ENCODE assay signal across 7 mouse cellular contexts in the genomic region with DNA sequence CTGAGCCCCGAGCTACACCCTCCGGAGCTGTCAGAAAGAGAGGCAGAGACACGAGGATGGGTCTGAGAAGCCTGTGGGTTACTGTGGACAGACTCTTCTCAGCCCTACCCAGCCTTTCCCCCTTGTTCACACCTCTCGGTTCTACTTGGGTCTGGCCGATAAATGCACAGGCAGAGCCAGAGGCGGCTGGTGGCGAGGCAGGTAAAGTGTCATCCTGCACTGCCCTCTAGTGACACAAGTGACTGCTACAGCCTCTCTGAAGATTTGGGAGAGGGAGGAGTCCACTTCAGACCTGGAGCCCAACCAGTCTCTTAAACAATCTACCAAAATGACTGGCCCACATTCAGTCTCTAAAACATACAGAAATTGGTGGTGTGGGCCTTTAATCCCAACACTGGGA. TPM values are rescaled to one million over a fixed set of nuclear protein-coding genes. Genes with fewer than 3 reads are reported as not detected.
A peak's percentile ranks its signal among the peaks of the same experiment; 100 is the strongest.
DNase-seq lines count a peak whose midpoint lies in the region; ATAC-seq lines count a peak whose summit lies in the region.

No protein-coding gene starts in this region.

- WGBS in hindbrain, embryonic 14.5 days, result 22% methylated on average over 7 of the region's 7 CpGs

- H3K36me3 ChIP-seq in hindbrain, embryonic 14.5 days (replicated peaks; ENCODE audit: control insufficient read depth, insufficient read depth), result peaks cover 41% of the 10 kb centered on the region

- peak; percentile 72 for DNase-seq in T-cell, adult 2 months (ENCODE audit: low spot score)
- DNase-seq in cerebellum, adult 9-11 months, result peak; percentile 81
- DNase-seq in frontal cortex, adult 2 months (ENCODE audit: extremely low spot score in 1 of 2, low spot score in 1 of 2), result peak; percentile 56 to 92
- peak; percentile 89 for DNase-seq in hindbrain, embryonic 14.5 days (ENCODE audit: low spot score)
- DNase-seq in layer of hippocampus, postnatal 25 days (ENCODE audit: extremely low spot score in 1 of 2, low spot score in 1 of 2), result peak; percentile 66 to 80
- DNase-seq in lung, postnatal 36 days, result peak; percentile 89
- DNase-seq in right cerebral cortex, adult 2 months (ENCODE audit: low spot score in 2 of 2), result peak; percentile 88 to 90

- H3K27me3 ChIP-seq in hindbrain, embryonic 14.5 days (ENCODE audit: control insufficient read depth, insufficient read depth, low read length), result no peaks in the 10 kb centered on the region

- no peak overlapping the region for H3K4me2 ChIP-seq in hindbrain, embryonic 14.5 days (replicated peaks)

- no peak overlapping the region for H3K4me3 ChIP-seq in hindbrain, embryonic 14.5 days (replicated peaks; ENCODE audit: low read length)

- no peaks in the 10 kb centered on the region for H3K9me3 ChIP-seq in hindbrain, embryonic 14.5 days (ENCODE audit: control insufficient read depth, low read length)

- peak; percentile 44 for ATAC-seq in hindbrain, embryonic 14.5 days (ENCODE audit: low FRiP score)

- H3K4me1 ChIP-seq in hindbrain, embryonic 14.5 days (replicated peaks; ENCODE audit: control insufficient read depth, insufficient read depth, low read length), result peaks cover 31% of the 10 kb centered on the region

- H3K27ac ChIP-seq in hindbrain, embryonic 14.5 days, result no peak overlapping the region

- H3K9ac ChIP-seq in hindbrain, embryonic 14.5 days, result no peak overlapping the region

RNA-seq across cellular contexts. Expression of a gene that starts 6.3 kb away (rescaled TPM):
- polyA plus RNA-seq in frontal cortex, adult 2 months (2012; rRNA removed), result 37.8 and 45.8 TPM in 2 replicates
- polyA plus RNA-seq in hindbrain, embryonic 14.5 days (2014; fragmentation: Nextera tagmentation; extraction: Ambion mirVana), result 74.0 and 77.8 TPM in 2 replicates
- 10 to 100 TPM; 35.8 to 37.2 TPM for total RNA-seq in layer of hippocampus, postnatal 25 days (2021)

RNA-seq across cellular contexts. Expression of a gene that starts 17.9 kb away (rescaled TPM):
- not detected in 2 replicates for polyA plus RNA-seq in frontal cortex, adult 2 months (2012; rRNA removed)
- polyA plus RNA-seq in hindbrain, embryonic 14.5 days (2014; fragmentation: Nextera tagmentation; extraction: Ambion mirVana), result 0.16 TPM in 2 replicates
- not detected for total RNA-seq in layer of hippocampus, postnatal 25 days (2021)

RNA-seq across cellular contexts. Expression of a gene that starts 33.8 kb away (rescaled TPM):
- polyA plus RNA-seq in frontal cortex, adult 2 months (2012; rRNA removed), result 34.9 and 35.9 TPM in 2 replicates
- 27.5 and 28.9 TPM in 2 replicates for polyA plus RNA-seq in hindbrain, embryonic 14.5 days (2014; fragmentation: Nextera tagmentation; extraction: Ambion mirVana)
- total RNA-seq in layer of hippocampus, postnatal 25 days (2021), result 10 to 100 TPM; 35.1 to 37.9 TPM
